Mouse (Mus musculus): Measurements from ENCODE around the gene Aldoart2.
"Not testable (repeated sequence)": the region's sequence is repeated elsewhere in the genome, so short reads cannot be mapped to it uniquely, and the experiment has no call there.

The Aldoart2 gene

DNA sequence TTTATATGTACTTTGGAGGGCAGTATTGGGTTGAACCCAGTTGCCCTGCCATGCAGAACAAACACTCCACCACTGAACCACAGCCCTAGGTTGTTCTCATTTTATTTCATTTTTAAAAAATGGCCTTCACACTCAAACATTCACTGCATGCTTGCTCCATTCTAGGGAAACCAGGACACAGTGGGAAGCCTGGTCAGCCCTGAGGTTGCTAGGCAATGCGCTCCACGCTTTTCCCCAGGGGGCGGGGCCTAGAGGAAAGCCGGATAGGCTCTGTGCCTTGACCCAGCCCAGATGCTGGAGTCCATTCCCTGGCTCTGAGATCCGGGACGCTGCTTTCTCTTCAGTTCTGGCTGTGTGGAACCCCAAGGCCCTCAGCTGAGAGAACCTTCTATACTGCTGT lies 8.8 kb downstream of the Aldoart2 start:
- no peak for DNase-seq (ENCODE audit: low spot score)

DNA sequence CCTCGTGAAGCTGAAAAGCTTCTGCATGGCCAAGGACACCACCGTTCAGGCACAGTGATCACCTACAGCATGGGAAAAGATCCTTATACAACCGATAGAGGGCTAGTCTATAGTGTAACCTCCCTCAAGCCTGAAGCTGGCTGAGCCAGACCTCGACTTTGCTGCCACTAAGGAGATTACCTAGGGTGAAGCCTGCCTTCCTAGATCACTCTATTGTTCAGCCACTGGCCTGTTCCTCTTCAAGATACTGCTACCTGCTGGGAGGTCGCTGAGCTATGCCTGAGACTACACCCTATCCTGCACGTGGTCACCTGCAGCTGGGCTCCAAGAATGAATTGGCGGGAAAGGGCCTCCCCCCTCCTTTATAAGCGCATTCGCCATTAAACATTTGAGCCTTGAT lies 21.9 kb downstream of the Aldoart2 start:
- DNase-seq (ENCODE audit: low spot score): not testable (repeated sequence)

DNA sequence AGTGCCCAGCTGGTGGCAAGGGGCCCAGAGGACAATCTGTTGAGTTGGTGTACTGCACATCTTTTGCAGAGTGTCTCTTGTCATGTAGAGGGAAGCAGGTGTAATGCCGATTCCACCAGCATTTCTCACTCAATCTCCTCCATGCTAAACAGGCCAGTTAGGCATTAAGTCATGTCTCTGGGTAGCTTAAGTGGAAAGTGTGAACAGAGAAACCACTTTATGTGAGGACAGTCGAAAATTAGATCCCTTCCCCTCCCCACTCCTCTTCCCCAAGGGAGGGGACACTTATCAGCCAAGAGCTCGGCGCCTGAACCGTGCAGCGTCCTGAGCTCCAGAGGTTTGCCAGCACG lies 33.5 kb downstream of the Aldoart2 start:
- no peak for DNase-seq (ENCODE audit: low spot score)

DNA sequence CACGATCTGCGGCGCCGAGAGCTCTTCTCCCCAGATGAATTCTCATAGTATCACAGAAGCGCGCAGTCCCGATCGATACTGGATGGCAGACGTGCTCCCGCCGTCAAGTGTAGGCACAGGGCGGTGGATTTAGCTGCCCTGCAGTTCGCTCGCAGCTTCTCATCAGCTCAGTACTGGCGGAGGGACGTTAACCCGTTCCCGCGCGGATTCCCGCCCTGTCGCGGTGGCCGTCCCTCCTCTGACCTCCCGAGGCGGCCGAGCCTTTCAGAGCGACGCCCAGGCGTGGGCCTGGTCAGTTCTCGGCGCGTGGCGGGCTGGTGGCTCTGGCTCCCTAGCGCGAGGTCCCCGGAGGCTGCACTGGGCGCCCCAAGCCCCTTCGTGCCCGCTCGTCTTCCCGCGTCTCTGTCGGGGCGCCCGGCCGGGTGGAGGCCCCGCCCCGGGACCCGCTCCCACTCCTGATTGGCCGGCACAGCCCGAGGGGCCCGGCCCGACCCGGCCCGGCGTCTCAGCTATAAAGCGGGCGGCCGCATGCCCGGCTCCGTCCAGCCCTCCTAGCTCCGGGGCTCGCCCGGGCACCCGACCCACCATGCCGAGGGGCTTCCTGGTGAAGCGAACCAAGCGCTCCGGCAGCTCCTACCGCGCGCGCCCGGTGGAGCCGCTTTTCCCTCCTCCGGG lies 34.0 kb downstream of the Aldoart2 start, which contains the start of gene Insm2:
Gene Insm2, plus strand, starts transcription at position 541 of the 675 bp plus-strand sequence.
- no peak for DNase-seq (ENCODE audit: low spot score)

DNA sequence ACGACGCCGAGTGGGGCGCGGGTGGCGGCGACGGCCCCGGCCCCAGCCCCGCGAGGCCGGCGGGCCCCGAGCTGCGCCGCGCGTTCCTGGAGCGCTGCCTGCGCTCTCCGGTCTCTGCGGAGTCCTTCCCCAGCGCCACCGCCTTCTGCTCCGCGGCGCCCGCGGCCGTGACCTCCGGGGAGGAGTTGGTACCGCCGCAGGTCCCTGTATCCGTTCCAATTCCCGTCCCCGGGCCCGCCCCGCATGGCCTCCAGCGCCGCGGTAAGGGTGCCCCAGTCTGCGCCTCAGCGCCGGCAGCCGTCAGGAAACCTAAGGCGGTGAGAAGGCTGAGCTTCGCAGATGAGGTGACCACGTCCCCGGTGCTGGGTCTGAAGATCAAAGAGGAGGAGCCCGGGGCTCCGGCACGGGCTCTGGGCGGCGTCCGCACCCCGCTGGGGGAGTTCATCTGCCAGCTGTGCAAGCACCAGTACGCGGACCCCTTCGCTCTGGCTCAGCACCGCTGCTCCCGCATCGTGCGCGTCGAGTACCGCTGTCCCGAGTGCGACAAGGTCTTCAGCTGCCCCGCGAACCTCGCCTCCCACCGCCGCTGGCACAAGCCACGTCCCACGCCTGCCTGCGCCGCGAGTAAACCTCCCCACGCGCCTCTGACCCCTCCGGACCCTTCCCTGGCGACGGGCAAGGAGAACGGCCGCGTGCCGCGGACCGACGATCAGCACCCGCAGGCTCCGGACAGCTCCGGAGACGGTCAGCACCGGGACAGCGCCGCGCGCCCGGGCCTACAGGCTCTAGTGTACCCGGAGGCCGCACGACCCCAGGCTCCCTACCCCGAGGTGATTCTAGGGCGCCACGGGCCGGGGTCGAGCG lies 34.8 kb downstream of the Aldoart2 start:
- DNase-seq (ENCODE audit: low spot score): peak; percentile 0

DNA sequence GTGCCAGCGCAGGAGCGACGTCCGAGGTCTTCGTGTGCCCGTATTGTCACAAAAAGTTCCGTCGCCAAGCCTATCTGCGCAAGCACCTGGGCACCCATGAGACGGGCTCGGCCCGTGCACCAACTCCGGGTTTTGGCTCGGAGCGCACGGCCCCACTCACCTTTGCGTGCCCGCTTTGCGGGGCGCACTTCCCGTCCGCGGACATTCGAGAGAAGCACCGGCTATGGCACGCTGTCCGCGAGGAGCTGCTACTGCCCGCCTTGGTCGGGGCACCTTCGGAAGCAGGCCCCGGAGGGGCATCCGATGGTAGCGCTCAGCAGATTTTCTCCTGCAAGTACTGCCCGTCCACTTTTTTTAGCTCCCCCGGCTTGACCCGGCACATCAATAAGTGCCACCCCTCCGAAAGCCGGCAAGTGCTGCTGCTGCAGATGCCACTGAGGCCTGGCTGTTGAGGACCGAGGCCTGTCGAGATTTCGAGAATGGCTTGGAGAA lies 35.5 kb downstream of the Aldoart2 start:
- DNase-seq (ENCODE audit: low spot score): no peak

DNA sequence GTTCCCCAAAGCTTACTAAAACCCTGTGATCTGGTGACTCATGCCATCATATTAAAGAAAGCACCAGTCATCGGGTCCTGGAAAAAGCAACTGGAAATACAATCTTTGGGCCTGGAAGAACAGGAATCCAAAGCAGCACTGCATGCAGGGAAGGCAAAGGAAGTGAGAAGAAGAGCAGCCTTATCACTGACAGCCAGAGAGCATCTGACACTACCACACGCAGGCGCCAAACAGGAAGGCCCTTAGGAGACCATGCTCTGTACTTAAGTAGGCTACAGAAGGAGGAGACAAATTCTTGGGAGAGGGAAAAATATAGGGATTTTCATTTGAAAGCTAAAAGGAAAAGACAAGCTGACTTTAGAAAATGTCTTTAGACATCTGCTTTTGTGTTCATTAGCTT lies 39.4 kb downstream of the Aldoart2 start:
- no peak for DNase-seq (ENCODE audit: low spot score)

DNA sequence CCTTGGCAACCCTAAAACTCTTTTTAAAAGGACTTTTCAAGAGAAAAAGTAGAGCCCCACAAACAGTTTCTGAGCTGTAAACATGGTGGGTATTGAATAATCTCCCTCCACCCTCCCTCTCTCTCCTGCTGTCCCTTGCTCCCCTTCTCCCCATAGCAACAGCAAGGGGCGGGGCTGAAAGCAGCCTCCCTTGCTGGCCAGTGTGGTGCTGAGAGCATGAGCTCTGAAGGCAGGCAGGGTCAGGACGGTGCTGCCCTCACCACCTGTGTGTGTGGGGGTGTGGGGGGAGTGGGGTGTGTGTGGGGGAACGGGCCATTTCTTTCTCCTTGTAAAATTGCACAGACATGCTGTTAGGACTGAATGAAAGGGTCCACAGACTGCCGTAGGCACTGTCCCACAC lies 42.9 kb downstream of the Aldoart2 start:
- no peak for DNase-seq (ENCODE audit: low spot score)

DNA sequence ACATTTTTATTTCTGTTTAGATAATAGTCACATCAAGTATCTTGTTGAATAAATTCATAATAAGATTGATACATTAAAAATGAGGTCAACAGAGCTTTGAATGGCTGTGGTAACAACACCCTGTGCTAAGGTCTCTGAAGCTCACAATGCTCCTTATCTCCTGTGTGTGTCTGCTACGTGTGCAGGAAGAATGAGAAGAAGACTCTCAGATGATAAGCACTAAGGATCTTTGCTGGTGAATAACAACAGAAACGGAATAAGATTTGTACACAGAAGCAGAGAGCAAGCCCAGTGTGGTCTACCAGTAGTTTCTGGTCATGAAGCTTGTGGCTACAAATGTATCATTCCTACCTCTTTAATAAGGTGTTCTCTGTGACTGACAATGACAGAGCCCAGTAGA lies 45.8 kb downstream of the Aldoart2 start:
- DNase-seq (ENCODE audit: low spot score): no peak
